Mouse (Mus musculus) urinary bladder, postnatal 36 days (tissue): ENCODE data around the gene Tmed9.
"Not testable (repeated sequence)": the region's sequence is repeated elsewhere in the genome, so short reads cannot be mapped to it uniquely, and the experiment has no call there.

Experiments used
- DNase-seq, 2 experiments: peaks; one replicate each; pipeline ENCODE4 v3.0.0; 2022; ENCODE audit warnings: low spot score in 2 of 2, mixed read lengths in 1 of 2

The Tmed9 gene

DNA sequence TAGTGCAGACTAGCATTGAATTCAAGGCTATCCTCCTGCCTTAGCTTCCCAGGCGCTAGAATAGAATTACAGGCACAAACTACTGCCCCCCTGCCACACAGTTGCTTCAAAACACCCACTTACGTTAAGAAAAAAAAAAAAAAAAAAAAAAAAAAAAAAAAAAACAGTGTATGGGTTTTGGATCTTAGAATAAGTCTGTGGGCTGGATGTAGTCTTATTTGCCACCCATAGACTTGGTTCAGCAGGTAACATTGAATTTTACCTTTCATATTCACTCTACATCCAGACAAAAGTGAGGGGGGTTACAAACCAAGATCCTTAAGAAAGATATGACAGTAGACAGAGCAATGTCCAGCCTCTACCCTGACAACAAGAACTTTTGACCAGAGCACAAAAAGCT lies 5.6 kb upstream of the Tmed9 start:
- DNase-seq, result no peak

DNA sequence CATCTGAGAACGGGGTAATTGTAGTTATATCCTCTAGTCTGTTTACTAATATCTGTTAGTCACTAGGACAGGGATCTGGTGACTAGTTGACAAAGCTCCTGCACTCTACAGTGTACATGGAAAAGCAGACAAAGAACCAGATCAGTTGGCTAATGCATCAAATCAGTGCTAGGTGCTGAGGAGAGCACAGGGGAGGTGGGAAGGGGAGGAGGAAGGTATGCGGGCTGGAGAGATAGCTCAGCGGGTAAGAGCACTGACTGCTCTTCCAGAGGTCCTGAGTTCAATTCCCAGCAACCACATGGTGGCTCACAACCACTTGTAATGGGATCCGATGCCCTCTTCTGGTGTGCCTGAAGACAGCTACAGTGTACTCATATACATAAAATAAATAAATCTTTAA lies 5.0 kb upstream of the Tmed9 start:
- DNase-seq, result not testable (repeated sequence)

DNA sequence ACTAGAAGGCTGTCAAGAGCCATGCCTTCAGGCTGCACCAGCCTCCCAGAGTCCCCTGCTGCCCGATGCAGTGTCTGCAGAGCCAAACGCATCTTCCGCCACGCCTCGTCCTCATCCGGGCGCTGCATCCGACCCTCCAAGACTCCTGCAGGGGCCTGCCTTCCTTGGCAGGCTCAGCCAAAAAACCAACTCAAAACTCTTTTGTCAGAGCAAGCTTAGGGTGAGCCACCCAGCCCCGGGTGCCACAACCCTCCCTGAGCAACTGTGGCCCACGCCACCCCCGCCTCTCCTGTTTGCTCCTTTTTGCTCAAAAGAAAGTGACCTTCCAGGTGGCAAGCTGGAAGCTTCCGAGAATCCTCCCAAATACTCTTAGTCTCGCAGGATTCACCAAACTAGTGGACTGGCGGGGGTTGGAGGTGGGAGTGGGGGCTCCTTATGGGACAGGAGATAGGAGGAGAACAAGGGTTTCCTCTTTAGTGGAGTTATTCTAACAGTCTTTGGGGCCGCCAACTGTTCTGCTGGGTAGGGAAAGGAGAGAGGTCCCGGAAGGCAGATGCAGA lies 3.7 kb upstream of the Tmed9 start:
- DNase-seq, result no peak

DNA sequence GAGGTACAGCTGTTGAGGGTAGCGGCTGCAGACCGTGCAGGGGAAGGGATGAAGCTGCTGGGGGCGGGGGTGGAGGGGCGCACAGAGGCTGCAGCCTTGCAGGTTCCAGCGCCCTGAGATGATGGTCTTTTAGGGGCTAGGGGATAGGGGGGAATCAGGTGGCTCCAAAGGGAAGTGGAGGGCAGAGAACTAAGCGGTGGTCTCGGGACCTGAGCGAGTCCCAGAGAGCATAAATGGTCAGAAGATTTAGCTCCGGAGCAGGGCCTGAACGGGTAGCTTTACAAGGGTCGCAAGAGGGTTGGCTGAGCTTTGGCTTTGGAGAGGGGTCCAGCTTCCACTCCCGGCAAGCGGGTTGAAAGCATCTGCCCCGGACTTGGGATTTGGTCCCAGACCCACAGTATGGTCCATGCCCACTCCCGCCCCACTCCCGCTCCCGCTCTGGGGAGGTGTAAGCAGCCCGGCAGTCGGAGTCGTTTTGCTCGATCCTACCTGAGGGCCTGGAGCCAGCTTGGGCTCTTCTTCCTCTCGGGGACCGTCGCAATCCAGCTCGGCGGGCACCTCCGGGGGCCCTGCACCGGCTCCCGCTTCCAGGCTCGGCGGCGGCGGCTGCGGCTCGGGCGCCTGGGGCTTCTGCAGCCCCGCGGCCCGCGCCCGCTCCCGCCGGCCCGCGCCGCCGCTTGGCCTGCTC lies 3.1 kb upstream of the Tmed9 start:
- peak in 1 of 2 experiments; percentile 28 for DNase-seq

DNA sequence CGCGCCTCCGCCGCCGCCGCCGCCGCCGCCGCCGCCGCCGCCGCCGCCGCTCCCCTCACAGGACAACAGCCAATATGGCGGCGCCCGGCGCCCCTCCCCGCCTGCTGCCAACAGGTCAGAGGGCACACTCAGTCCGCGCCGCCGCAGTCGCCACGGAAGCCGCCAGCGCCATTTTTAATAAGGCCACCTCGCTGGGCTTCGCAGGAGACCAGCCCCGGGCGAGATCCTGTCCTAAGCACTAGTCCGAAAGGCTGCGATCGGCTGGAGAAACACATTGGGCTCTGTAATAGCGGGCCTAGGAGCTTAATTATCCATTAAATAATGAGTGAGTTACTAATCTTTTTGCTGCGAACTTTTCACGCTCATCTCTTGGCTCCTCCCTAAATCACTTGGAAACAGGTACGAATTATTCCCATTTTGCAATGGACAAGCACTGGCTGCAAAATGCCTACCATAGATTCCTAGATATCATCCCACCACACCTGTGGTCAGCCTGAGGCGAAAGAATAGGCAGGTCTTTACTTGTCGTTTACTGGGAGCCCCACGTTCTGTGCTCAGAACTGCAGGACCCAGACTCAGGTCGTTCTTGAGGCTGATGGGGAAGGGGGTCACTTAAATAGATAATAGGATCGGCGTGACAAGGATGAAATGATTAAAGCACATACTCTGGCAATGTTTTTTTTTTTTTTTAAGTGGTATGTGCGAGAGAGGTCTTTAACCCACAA lies 2.3 kb upstream of the Tmed9 start, which contains the start of gene Fam193b:
TSS of gene Fam193b (minus strand) at position 94 of the 725 bp plus-strand sequence.
- peak; percentile 95 for DNase-seq

DNA sequence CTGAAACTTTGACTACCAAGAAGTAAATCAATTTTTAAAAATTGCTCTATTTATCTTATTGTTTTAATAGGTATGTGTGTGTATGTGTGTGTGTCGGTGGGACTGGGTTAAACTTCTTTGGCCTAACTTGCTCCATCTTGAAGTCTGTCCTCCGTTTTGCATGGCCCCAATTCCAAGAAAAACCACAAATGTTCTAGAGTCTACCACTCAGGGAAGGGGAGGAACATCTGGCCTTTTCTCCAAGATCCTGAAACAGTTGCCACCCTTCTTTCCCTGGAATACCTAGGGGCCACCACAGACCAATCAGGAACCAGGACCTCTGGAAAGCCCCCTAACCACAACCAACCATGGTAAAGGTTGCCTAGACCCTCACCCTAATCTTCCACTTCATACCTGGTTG lies 1.6 kb upstream of the Tmed9 start:
- DNase-seq, result no peak

DNA sequence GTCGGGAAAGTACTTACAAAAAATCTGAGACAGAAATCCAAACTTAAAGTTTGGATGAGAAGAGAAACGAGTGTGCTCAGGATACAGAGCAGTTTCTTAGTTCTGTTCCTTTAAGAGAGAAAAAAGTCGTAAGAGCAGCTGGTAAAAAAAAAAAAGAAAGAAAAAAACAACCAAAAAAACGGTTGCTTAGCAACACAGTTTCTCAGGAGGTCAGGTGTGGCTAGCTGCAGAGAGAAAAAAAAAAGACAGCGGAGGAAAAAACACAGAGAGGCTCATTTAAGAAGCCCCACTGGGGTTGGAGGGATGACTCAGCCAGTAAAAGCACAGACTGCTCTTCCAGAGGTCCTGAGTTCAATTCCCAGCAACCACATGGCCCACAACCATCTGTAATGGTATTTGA lies 789 bp downstream of the Tmed9 start:
- DNase-seq, result no peak

DNA sequence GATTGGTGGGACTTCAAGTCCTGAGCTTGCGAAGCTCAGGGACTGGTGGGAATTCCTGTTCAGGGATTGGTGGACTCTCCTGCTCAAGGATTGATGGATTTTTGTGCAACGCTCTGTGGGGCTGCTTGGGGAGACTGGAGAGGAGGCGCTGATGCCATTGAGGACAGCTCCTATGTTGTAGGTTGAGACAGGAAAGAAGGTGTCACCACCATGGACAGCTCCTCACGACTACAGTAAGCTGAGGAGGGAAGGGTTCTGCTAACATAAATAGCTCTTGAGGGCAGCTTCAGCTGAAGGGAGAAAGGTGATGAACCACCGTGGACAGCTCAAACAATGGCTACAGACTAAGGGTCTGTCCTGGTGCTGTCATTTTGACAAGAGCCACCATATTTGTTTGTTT lies 2.4 kb downstream of the Tmed9 start:
- no peak for DNase-seq

DNA sequence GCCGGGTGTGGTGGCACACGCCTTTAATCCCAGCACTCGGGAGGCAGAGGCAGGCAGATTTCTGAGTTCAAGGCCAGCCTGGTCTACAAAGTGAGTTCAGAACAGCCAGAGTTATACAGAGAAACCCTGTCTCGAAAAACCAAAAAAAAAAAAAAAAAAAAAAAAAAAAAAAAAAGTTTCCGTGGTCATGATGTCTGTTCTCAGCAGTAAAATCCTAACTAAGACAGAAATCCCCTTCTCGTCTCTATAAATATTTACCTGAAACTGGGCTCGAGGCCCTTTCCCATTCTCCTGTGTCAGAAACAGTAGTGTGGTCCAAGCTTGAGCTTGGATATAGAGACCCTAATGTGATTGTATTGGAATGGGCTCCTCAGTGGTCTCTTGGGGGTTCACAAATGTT lies 3.3 kb downstream of the Tmed9 start:
- not testable (repeated sequence) for DNase-seq

DNA sequence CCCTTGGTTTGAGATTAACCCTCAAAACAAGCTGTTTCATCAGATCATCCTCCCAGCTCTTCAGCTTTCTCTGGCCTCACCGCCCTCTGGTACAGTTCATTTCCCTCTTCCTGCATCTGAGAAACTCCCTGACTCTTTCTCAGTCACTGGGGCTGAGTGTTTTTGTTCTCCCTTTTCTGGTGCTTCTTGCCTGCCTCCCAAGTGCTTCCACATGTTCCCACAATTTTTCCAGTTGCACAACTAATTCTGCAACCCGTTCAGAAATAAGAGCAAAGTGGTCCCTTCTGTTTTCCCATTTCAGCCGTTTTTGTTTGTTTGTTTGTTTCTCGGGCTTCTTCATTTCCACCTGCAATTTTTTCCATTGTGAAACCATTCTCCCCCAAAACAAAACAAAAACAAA lies 4.6 kb downstream of the Tmed9 start:
- DNase-seq, result no peak

DNA sequence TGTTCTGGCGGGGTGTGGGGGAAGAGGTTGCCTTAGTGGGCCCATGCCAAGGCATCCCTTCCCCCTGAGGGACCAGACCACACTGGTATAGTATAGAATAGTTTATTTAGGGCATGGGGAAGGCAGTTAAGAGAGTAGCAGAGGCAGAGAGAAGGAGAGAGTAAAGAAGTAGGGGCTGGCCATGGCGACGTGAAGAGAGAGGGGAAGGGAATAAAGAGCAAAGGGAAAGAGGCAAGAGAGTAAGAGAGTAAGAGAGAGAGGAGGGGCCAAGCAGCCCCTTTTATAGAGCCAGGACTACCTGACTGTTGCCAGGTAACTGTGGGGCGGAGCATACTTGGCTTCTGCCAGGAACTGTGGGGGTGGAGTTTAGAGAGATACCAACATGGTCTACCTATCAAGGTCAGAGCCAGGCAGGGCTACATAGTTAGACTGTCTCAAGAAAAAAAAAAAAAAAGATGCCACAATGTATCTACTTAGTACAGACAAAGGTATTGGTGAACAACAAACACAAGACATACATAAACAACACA lies 18.5 kb downstream of the Tmed9 start:
- DNase-seq, result no peak

DNA sequence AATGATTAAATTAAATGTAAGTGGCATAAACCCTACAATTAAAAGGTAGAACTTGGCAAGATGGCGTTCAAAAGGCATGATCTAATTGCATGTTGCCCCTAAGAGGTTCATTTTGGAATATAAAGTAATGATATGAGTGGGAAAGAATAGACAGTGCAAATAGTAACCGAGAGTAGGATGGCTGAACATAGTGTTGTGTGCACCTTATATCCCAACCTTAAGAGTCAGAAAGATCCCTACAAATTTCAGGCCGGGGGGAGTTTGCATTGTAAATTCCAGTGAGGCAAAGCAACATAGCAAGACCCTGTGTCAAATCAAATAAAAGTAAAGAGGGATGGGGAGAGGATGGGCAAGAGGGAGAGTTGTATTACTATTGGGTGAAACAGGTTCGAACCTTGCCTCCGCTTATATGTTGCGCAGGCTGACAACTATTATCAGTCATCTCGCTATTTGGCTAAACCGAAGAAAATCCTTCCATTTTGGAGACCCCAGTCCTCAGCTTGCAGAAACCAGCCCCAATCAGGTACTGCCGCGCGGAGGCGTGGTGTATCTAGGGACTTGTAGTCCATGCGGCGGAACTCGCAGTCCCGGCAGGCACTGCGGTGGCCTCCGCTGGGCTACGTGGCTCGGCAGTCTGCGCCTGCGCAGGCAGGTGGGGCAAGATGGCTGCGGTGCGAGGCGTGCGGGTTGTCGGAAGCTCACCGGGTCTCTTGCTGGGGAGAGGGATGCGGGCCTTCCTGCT lies 19.2 kb downstream of the Tmed9 start:
- peak; percentile 92 to 95 for DNase-seq

DNA sequence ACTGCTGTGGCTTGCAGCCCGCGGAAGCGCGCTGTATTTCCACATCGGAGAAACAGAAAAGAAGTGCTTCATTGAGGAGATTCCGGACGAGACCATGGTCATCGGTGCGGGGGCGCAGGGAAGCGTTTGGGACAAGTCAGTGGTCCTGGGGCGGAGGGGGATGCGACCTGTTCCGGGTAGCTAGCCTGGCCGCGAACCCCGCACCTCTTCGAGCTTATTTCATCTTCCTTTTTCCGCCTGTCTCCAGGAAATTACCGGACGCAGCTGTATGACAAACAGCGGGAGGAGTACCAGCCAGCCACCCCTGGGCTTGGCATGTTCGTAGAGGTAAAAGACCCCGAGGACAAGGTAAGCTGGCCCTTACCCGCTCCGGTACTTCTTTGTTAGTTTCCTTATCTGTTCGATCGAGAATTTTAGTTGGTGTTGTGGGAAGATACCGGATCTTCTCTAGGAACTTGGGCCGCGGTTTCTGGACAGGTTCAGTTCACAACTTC lies 19.8 kb downstream of the Tmed9 start:
- no peak for DNase-seq

DNA sequence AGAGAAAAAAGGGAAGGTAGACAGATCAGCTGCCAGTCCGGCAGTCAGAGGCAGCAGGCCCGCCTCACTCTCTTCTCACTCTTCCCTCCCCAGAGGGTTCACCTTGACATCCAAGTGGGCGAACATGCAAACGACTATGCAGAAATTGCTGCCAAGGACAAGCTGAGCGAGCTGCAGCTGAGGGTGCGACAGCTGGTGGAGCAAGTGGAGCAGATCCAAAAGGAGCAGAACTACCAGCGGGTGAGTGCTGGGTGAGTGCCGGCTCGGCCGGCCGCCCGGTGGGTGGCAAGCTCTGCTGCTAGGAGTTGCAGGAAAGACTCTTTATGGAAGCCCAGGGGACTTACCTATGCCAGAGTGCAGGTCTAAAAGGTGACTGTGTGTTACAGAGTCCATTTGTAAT lies 21.8 kb downstream of the Tmed9 start:
- DNase-seq, result no peak

DNA sequence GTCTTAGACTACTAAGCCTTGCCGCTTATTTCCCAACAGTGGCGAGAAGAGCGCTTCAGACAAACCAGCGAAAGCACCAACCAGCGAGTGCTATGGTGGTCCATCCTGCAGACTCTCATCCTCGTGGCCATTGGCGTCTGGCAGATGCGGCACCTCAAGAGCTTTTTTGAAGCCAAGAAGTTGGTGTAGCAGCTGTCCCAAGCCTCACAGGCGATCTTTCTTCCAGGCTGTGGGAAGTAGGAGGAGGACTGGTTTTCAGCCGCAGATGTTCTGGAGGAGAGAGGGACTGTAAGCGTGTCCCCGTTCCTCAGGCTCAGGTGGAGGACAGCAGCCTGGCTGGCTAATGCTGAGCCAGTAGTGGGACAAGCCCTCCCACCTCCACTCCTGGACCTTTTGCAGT lies 23.3 kb downstream of the Tmed9 start:
- no peak for DNase-seq

DNA sequence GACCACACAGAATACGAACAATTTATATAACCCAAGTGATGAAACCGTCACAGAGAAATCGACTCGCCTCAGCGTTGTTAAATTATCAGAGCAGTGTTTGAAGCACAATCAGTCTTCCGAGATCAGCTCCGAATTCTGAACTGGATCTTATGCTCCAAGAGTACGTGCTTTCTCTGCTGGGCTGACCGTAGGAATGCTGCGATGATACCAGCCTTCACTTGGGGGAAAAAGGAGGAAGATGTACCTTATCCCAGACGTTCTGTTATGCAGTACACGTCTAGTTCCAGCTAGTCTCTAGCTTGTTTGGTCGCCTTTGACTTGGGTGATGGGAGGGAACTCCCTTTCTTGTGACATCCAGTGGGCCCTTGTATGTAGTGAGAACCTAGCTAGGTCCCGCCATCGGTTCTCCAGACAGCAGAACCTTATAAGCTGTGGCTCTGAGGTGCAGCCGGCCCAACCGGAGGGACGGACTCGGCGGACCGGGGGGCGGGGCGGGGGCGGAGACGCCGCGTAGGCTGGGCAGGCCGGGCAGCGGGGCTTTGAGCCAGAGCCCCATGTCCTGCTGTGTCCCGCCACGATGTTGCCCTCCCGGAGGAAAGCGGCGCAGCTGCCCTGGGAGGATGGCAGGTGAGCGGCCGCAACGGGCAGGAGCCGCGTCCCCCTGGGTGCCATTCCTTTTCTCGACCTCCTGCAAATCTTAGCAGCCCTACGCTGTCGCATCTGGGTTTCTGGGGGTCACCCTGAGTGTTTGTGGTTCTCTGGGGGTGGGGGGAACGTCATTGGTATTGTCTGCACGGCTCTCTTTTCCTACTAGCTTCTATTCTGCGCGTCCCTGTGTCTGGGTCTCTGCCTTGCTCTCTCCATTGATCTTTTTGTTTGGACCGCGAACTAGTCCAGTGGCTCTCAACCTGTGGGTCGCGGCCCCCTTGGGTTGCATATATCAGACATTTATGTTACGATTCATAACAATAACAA lies 26.3 kb downstream of the Tmed9 start, which contains the start of gene B4galt7:
TSS of gene B4galt7 (plus strand) at position 331 of the 975 bp plus-strand sequence.
- DNase-seq, result peak; percentile 78 to 86

DNA sequence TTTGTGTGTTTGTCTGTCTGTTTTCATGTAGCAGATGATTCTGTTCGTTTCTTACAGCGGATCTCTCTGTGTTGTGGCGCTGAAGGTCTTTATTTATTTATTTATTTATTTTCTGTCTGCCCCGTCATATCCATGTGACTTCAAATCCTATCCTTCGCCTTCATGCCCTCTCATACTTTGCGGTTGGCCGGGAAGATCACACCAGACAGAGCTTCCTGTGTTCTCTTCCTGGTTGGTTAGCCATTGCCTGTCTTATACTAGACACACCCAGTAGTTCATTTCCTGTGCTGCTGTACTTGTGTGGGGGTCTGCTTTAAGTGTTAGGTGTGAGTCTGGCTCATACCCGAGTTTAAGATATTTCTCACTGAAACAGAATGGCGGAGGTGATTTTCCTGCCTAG lies 27.1 kb downstream of the Tmed9 start:
- no peak for DNase-seq

DNA sequence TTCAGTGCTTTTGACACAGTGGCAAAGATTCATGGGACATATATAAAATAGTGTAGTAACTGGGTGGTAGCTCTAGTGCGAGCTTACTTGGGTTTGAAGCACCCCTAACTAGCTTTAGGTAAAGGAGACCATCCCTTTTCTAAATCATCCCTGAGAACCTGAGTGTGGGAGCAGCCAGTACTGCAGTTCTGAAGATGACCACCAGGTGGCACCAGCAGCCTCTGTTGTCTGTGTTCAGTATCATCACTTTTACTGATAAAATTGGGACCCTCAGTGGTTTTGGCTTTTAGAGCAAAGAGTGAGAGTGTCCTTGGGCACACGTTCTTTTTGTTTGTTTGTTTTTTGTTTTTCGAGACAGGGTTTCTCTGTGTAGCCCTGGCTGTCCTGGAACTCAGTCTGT lies 28.1 kb downstream of the Tmed9 start:
- DNase-seq, result peak; percentile 68 to 71

DNA sequence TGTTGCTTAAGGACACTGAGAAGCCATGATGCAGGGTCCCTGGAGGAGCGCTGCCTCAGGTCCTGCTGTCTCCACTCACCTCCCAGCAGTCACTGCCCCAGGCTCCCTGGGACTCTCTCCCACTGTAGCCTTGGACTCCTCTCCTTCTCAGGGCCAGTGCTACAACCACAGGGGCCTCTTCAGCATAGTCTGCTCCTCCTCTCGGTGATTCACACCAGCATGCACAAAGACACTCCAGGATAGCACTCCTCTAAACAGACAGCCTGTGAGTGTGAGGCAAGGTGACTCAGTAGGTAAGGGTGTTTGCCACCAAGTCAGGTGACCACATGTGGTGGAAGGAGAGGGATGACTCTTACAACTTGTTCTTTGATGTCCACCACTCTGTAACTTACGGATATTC lies 31.1 kb downstream of the Tmed9 start:
- DNase-seq, result no peak

DNA sequence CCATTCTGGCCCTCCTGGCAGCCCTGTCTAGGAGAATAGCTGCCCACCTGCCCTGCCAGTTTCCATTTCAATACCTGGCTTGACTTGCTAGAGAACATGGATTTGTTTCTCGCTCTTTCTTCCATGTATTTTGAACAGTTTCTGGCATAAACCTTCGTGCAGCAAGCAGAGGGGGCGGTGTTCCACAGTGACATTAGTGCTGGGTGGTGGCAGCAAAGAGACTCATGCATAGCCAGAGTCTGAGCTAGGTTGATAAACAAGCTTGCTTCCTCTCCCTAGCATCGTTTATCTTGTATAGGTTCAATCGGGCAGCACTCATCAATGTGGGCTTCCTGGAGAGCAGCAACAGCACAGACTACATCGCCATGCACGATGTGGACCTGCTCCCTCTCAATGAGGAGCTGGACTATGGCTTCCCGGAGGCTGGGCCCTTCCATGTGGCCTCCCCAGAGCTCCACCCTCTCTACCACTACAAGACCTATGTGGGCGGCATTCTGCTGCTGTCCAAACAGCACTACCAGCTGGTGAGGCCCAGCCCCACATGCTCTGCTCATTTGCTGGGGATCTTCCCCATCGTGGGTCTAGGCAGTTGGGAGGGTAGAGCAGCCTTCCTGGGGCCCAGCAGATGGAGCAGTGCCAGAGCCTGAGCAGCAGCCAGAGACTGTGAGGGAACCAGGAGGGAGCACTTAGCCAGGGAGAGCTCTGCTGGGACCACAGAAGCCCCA lies 33.5 kb downstream of the Tmed9 start:
- DNase-seq, result no peak
